Mouse (Mus musculus) mature B cell (primary cell): ENCODE results near the gene Aknad1.

ENCODE experiments used
- in situ Hi-C: fragments of 300-500 bp; cut with MboI; formaldehyde crosslinking; loops from 2 replicates; pipeline ENCODE4 v1.14.3; 2019

Aknad1 gene

GRCm38 (mm10) chr3:108786520-108786919, 47.1 kb downstream of the Aknad1 start:
- in situ Hi-C loops, result no loop called here

GRCm38 (mm10) chr3:108787754-108788454, 48.4 kb downstream of the Aknad1 start:
- in situ Hi-C loops, result no loop called here

- in situ Hi-C loops, result no loop called here
Observed at GRCm38 (mm10) chr3:108788455-108788794, 49.0 kb downstream of the Aknad1 start.

GRCm38 (mm10) chr3:108789299-108789698, 49.8 kb downstream of the Aknad1 start:
- in situ Hi-C loops, result no loop called here

- in situ Hi-C loops, result no loop called here
Observed at GRCm38 (mm10) chr3:108790499-108790898, 51.0 kb downstream of the Aknad1 start.

GRCm38 (mm10) chr3:108791054-108791706, 51.7 kb downstream of the Aknad1 start:
- in situ Hi-C loops, result no loop called here

- in situ Hi-C loops, result no loop called here
Observed at GRCm38 (mm10) chr3:108792420-108792819, 53.0 kb downstream of the Aknad1 start.

GRCm38 (mm10) chr3:108794780-108795179, 55.3 kb downstream of the Aknad1 start:
- in situ Hi-C loops, result no loop called here

GRCm38 (mm10) chr3:108795554-108796299, 56.3 kb downstream of the Aknad1 start:
- in situ Hi-C loops, result no loop called here

- in situ Hi-C loops, result no loop called here
Observed at GRCm38 (mm10) chr3:108796386-108796785, 56.9 kb downstream of the Aknad1 start.

GRCm38 (mm10) chr3:108797723-108798122, 58.3 kb downstream of the Aknad1 start:
- in situ Hi-C loops, result no loop called here

GRCm38 (mm10) chr3:108798375-108798774, 58.9 kb downstream of the Aknad1 start:
- in situ Hi-C loops, result no loop called here

GRCm38 (mm10) chr3:108805622-108806021, 66.2 kb downstream of the Aknad1 start:
- in situ Hi-C loops, result no loop called here

- in situ Hi-C loops, result no loop called here
Observed at GRCm38 (mm10) chr3:108810747-108811263, 71.3 kb downstream of the Aknad1 start.

GRCm38 (mm10) chr3:108815631-108816030, 76.2 kb downstream of the Aknad1 start:
- in situ Hi-C loops, result no loop called here

GRCm38 (mm10) chr3:108830493-108830892, 91.0 kb downstream of the Aknad1 start:
- in situ Hi-C loops, result no loop called here

GRCm38 (mm10) chr3:108831750-108832149, 92.3 kb downstream of the Aknad1 start:
- in situ Hi-C loops, result no loop called here
